Mouse (Mus musculus): ENCODE data around the gene Ndufa13. TPM values are rescaled to one million over a fixed set of nuclear protein-coding genes. Genes with fewer than 3 reads are reported as not detected.
A peak's percentile ranks its signal among the peaks of the same experiment; 100 is the strongest.

Gene Ndufa13
- polyA plus RNA-seq, 1 experiment from 2014 or later, result 177 TPM

- TF ChIP-seq CTCF (IDR thresholded peaks at IDR 0.05), result no peak
- Histone ChIP-seq H3K4me2 (replicated peaks; ENCODE audit: low read depth, low read length) (no peak overlapping the region), H3K9ac (replicated peaks; ENCODE audit: low read depth) (no peak overlapping the region), H3K4me3 (ENCODE audit: low read depth, low read length) (no peak overlapping the region), H3K4me1 (ENCODE audit: insufficient read depth, low read depth, low read length) (peaks cover 14% of the 10 kb centered on the region; the same call in 1 of the 2 replicates), H3K36me3 (ENCODE audit: insufficient read depth, low read length) (no peaks in the 10 kb centered on the region), H3K27me3 (replicated peaks; ENCODE audit: insufficient read depth, low read length) (peaks cover 96% of the 10 kb centered on the region), H3K9me3 (ENCODE audit: low read length) (no peaks in the 10 kb centered on the region), H3K27ac (ENCODE audit: low read length) (no peak overlapping the region)
- DNase-seq (ENCODE audit: low spot score), result no peak
- 63% methylated on average over 13 of the region's 13 CpGs for WGBS
- ATAC-seq, result no peak
These were observed 18.2 kb downstream of the Ndufa13 start for GRCm38 (mm10) chr8:69884141-69884540.

- Histone ChIP-seq H3K4me2 (replicated peaks; ENCODE audit: low read depth, low read length) (peak overlapping the region; percentile 54; the same call in 1 of the 2 replicates), H3K36me3 (ENCODE audit: insufficient read depth, low read length) (no peaks in the 10 kb centered on the region), H3K27me3 (replicated peaks; ENCODE audit: insufficient read depth, low read length) (peaks cover 84% of the 10 kb centered on the region), H3K4me3 (ENCODE audit: low read depth, low read length) (no peak overlapping the region), H3K9me3 (ENCODE audit: low read length) (no peaks in the 10 kb centered on the region), H3K4me1 (ENCODE audit: insufficient read depth, low read depth, low read length) (peaks cover 6% of the 10 kb centered on the region; the same call in 1 of the 2 replicates), H3K27ac (ENCODE audit: low read length) (no peak overlapping the region), H3K9ac (replicated peaks; ENCODE audit: low read depth) (no peak overlapping the region)
- DNase-seq (ENCODE audit: low spot score) (no peak), ATAC-seq (no peak)
- no peak for TF ChIP-seq CTCF (IDR thresholded peaks at IDR 0.05)
- WGBS, result 18% methylated on average over 48 of the region's 52 CpGs
These were observed 19.3 kb downstream of the Ndufa13 start for GRCm38 (mm10) chr8:69882833-69883600.

DNA sequence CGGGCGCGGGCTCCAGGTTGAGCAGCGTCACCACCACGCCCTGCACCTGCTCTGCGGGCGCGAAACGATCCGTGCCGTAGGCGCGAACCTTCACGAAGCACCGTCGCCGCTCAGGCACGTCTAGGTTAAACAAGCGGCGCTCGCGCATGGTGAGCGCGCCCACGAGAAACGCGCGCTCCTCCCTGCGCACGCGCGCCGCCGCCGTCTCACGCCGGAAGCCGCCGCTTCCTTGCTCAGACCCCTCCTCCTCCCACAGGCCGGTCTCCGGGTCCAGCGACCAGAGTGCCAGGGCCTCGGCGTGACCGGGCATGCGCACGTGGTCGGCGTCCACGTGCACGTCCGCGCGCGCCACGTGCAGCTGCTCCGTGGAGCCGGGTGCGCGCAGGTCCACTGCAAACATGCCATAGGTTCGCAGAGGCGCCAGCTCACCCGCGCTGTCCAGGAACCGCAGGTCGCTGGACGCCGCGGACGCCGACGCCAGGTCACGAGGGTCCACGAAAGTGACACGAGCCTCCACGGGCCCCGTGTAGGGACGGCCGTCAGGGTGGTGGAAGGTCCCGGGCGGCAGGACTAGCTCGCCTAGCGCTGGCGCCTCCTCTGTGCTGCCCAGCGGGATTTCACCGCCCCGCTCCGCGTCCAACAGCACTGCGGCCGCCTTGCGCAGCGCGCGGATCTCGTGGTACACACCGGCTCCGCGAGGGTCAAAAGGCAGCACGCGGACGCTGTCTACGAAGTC lies 20.2 kb downstream of the Ndufa13 start:
- DNase-seq (ENCODE audit: low spot score) (peak; percentile 46), ATAC-seq (peak; percentile 65)
- H3K9me3 ChIP-seq (ENCODE audit: low read length), result no peaks in the 10 kb centered on the region
- TF ChIP-seq CTCF (IDR thresholded peaks at IDR 0.05) (no peak), EP300 (IDR thresholded peaks at IDR 0.05) (no peak)
- no peak overlapping the region for H3K27ac ChIP-seq (ENCODE audit: low read length)
- H3K27me3 ChIP-seq (replicated peaks; ENCODE audit: insufficient read depth, low read length), result peaks cover 76% of the 10 kb centered on the region
- 10% methylated on average over 74 of the region's 103 CpGs for WGBS
- H3K9ac ChIP-seq (replicated peaks; ENCODE audit: low read depth), result no peak overlapping the region
- H3K4me2 ChIP-seq (replicated peaks; ENCODE audit: low read depth, low read length), result peak overlapping the region; percentile 54
- peak overlapping the region; percentile 35 for H3K4me3 ChIP-seq (ENCODE audit: low read depth, low read length)
- peaks cover 6% of the 10 kb centered on the region; the same call in 1 of the 2 replicates for H3K4me1 ChIP-seq (ENCODE audit: insufficient read depth, low read depth, low read length)
- no peaks in the 10 kb centered on the region for H3K36me3 ChIP-seq (ENCODE audit: insufficient read depth, low read length)

DNA sequence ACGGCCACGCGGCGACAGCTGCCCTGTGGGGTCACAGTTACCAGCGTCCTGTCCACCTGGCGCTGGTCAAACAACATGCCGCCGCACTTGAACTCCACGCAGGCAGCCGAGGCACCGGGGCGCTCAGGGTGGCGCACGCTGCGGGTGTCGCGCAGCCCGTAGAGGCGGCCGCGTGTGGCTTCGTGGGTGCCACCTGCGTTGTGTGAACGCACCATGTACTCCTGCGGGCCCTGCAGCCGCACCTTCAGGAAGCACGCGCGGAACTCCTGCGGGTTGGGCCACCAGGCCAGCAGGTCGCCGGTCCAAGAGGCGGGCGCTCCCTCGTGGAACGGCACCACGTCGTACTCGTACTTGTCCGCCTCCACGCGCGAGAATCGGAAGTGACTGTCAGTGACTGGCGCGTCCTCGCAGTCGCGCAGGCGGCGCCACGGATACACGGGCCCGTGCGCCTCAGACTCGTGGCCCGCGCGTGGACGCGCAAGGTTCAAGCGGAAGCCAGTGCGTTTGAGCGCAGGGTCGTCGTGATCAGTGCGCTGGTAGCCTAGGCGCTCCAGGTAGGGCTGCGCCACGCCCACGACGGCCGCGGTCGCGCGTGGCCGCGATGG lies 21.0 kb downstream of the Ndufa13 start:
- H3K4me2 ChIP-seq (replicated peaks; ENCODE audit: low read depth, low read length), result peak overlapping the region; percentile 54
- WGBS, result 19% methylated on average over 79 of the region's 79 CpGs
- H3K27me3 ChIP-seq (replicated peaks; ENCODE audit: insufficient read depth, low read length), result peaks cover 68% of the 10 kb centered on the region
- H3K9me3 ChIP-seq (ENCODE audit: low read length), result no peaks in the 10 kb centered on the region
- no peak overlapping the region for H3K27ac ChIP-seq (ENCODE audit: low read length)
- H3K4me3 ChIP-seq (ENCODE audit: low read depth, low read length), result peak overlapping the region; percentile 35; the same call in 1 of the 2 replicates
- peaks cover 6% of the 10 kb centered on the region; the same call in 1 of the 2 replicates for H3K4me1 ChIP-seq (ENCODE audit: insufficient read depth, low read depth, low read length)
- DNase-seq (ENCODE audit: low spot score) (no peak), ATAC-seq (no peak; the same call in 1 of the 2 replicates)
- TF ChIP-seq CTCF (IDR thresholded peaks at IDR 0.05), result no peak
- no peak for TF ChIP-seq EP300 (IDR thresholded peaks at IDR 0.05)
- no peak overlapping the region for H3K9ac ChIP-seq (replicated peaks; ENCODE audit: low read depth)
- H3K36me3 ChIP-seq (ENCODE audit: insufficient read depth, low read length), result no peaks in the 10 kb centered on the region

- Histone ChIP-seq H3K4me1 (ENCODE audit: insufficient read depth, low read depth, low read length) (peaks cover 6% of the 10 kb centered on the region; the same call in 1 of the 2 replicates), H3K27me3 (replicated peaks; ENCODE audit: insufficient read depth, low read length) (peaks cover 63% of the 10 kb centered on the region), H3K9ac (replicated peaks; ENCODE audit: low read depth) (no peak overlapping the region), H3K9me3 (ENCODE audit: low read length) (no peaks in the 10 kb centered on the region), H3K4me3 (ENCODE audit: low read depth, low read length) (peak overlapping the region; percentile 35; the same call in 1 of the 2 replicates), H3K27ac (ENCODE audit: low read length) (no peak overlapping the region), H3K4me2 (replicated peaks; ENCODE audit: low read depth, low read length) (no peak overlapping the region), H3K36me3 (ENCODE audit: insufficient read depth, low read length) (no peaks in the 10 kb centered on the region)
- ATAC-seq (no peak), DNase-seq (ENCODE audit: low spot score) (no peak)
- TF ChIP-seq EP300 (IDR thresholded peaks at IDR 0.05) (no peak), CTCF (IDR thresholded peaks at IDR 0.05) (no peak)
- WGBS, result 9% methylated on average over 36 of the region's 37 CpGs
These were observed 21.5 kb downstream of the Ndufa13 start for GRCm38 (mm10) chr8:69880841-69881240.

DNA sequence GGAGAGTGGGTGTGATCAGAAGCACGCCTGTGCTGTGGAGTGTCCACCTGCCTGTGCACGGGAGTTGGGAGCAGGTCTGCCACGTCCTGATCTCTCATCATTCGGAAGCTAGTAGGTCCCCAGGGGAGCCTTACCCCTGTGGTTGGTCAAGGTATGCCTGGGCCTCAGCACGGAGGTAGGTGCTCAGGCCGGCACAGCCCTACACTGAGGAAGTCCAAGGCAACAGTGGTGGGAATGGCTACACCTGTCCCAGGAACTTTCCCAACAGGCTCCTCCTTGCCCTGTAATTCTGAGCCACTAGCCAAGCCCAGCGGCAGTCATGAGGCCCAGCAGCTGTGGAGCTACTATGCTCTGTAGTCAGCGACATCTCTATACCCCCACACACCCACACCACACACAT lies 22.7 kb downstream of the Ndufa13 start:
- ATAC-seq (no peak), DNase-seq (ENCODE audit: low spot score) (no peak)
- no peak for TF ChIP-seq EP300 (IDR thresholded peaks at IDR 0.05)
- TF ChIP-seq CTCF (IDR thresholded peaks at IDR 0.05), result no peak
- H3K4me2 ChIP-seq (replicated peaks; ENCODE audit: low read depth, low read length), result no peak overlapping the region
- no peak overlapping the region for H3K4me3 ChIP-seq (ENCODE audit: low read depth, low read length)
- no peaks in the 10 kb centered on the region for H3K9me3 ChIP-seq (ENCODE audit: low read length)
- peaks cover 52% of the 10 kb centered on the region for H3K27me3 ChIP-seq (replicated peaks; ENCODE audit: insufficient read depth, low read length)
- WGBS, result 63% methylated on average over 8 of the region's 8 CpGs
- H3K27ac ChIP-seq (ENCODE audit: low read length), result no peak overlapping the region
- H3K9ac ChIP-seq (replicated peaks; ENCODE audit: low read depth), result no peak overlapping the region
- peaks cover 6% of the 10 kb centered on the region; the same call in 1 of the 2 replicates for H3K4me1 ChIP-seq (ENCODE audit: insufficient read depth, low read depth, low read length)
- H3K36me3 ChIP-seq (ENCODE audit: insufficient read depth, low read length), result no peaks in the 10 kb centered on the region

Data from lung, postnatal 0 days (tissue).